Mouse (Mus musculus): ENCODE results near the gene Rasl10a.

GRCm38 (mm10) chr11:5032706-5033105 is 25.2 kb upstream of the Rasl10a start:
- no peak for TF ChIP-seq POLR2A (IDR thresholded peaks at IDR 0.05; ENCODE audit: insufficient read depth, low read depth, low read length)
- TF ChIP-seq CTCF (IDR thresholded peaks at IDR 0.05) = no peak
- no peak for TF ChIP-seq EP300 (IDR thresholded peaks at IDR 0.05; ENCODE audit: insufficient read depth, low read depth, low read length)
